Mouse (Mus musculus): Measurements from ENCODE around the gene Pacs2.
A peak's percentile ranks its signal among the peaks of the same experiment; 100 is the strongest.

Gene Pacs2

DNA sequence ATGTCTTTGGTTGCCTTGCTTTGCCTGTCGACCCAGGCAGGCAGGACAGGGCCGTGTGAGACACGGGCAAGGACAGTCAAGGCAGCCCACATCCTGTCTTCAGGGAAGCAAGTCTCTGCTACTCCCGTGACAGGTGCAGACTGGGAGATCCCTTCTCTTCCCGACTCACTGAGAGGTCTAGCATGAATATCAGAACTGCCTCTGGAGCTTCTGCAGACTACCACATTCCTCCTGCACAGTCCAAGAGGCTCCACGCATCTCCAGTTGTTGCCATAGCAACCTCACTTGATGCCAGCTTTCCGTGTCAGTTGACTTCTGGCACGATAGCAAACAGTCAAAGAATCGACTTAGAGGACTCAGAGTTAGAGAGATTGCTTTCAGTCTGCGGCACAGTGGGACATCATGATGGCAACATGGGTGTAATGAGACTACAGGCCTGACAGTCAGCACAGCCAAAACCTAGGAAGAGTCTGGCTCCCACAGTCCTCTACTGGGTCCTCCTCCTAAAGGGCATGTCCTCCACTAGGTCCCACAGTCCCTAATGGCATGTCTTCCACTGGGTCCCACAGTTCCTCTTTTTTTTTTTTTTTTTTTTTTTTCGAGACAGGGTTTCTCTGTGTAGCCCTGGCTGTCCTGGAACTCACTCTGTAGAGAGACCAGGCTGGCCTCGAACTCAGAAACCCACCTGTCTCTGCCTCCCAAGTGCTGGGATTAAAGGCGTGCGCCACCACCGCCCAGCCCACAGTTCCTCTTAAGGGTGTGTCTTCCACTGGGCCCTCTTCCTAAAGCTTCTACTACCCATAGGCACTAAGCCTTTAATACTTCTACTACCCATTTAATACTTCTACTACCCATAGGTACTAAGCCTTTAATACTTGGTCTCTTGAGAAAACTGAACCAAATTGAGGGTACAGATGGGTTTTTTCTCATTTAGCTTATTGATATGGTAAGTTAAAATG lies 27.5 kb downstream of the Pacs2 start:
- DNase-seq (ENCODE audit: low spot score in 2 of 2): no peak

- DNase-seq (ENCODE audit: low spot score in 2 of 2): no peak
Measured at GRCm38 (mm10) chr12:113042543-113042942, 28.2 kb downstream of the Pacs2 start.

GRCm38 (mm10) chr12:113044916-113045677 lies 30.8 kb downstream of the Pacs2 start:
- DNase-seq (ENCODE audit: low spot score in 2 of 2): no peak

DNA sequence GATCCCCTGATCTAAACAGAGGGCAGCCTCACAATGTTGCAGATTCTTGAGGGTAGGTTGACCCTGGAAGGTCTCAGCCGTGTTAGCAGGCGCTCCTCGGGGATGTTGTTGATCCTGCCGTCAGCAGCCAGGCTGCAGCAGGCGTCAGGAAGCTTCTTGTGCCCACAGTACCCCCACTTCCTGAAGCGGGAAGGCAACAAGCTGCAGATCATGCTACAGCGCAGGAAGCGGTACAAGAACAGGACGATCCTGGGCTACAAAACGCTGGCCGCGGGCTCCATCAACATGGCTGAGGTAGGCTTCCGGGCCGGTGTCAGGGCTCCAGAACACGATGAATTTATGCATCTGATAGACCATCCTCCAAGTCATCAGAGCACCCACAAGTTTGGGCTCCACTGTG lies 32.6 kb downstream of the Pacs2 start:
- DNase-seq (ENCODE audit: low spot score in 2 of 2): no peak

DNA sequence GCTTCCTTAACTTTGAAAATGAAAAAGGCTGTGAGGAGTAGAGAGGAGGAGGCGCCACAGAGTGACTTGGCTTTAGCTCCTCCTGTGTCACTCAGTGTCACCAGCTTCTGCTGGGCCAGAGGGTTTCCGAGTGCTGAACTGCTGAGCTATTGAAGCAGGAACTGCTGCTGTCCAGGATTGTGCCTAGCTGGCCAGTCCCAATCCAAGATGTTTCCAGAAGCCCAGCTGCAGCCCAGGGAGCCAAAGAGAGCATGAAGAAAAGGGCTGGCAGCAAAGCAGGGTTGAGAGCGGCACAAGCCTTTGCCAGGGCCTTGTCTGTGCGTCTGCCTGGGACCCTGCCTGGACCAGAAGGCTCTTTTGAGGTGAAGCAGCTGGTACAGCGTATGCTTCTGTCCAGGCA lies 33.8 kb downstream of the Pacs2 start:
- no peak for DNase-seq (ENCODE audit: low spot score in 2 of 2)

- DNase-seq (ENCODE audit: low spot score in 2 of 2): no peak
Measured at GRCm38 (mm10) chr12:113049836-113050235, 35.5 kb downstream of the Pacs2 start.

DNA sequence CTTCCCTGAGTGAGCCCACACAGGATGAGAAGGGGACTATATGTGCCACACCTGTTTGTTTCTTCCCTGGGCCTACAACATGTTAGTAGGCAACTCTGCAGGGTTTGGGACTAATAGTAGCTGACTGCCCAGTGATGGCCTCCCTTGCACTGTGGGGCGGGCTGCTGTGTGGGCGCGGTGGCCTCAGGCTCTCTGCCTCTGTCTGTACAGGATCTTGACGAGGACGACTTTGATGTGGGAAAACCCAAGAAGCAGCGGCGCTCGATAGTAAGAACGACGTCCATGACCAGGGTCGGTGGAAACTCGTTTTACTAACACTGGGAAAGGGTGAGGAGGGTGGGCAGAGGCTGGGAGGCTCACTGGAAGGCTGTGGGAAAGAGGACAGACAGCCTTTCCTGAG lies 36.4 kb downstream of the Pacs2 start:
- no peak for DNase-seq (ENCODE audit: low spot score in 2 of 2)

DNA sequence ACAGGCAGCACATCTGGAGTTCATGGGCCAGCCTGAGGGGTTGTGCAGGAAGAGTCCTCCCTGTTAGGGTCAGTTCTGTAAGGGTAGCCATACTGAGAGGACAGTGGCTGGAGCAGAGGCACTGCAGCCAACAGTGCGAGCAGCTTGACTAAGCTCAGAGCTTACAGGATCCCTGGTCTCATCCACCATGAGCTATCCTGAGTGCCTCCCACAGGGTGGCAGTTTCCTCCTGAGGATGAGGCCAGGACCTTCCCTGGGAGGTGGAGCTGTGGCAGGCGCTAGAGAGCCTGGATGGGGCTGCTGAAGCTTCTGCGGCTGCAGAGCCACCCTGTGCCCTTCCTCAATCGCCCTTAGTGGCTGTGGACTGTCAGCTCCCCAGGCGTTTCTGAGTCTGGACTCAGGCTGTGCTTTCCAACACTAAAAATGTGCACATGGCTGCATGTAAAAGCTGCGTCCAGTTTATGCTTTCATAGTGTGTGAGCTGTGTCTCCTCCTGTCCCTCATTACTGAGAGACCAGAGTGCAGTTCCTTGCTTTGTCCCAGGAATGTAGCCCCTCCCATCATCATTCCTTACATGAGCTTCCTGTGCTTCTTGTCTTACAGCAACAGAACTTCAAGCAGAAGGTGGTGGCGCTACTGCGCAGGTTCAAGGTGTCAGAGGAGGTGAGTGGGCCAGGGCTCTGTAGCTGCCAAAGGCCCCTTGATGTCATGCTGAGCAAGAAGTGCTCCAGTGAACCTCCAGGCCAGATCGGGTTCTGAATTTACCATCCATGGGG lies 37.5 kb downstream of the Pacs2 start:
- no peak for DNase-seq (ENCODE audit: low spot score in 2 of 2)

DNA sequence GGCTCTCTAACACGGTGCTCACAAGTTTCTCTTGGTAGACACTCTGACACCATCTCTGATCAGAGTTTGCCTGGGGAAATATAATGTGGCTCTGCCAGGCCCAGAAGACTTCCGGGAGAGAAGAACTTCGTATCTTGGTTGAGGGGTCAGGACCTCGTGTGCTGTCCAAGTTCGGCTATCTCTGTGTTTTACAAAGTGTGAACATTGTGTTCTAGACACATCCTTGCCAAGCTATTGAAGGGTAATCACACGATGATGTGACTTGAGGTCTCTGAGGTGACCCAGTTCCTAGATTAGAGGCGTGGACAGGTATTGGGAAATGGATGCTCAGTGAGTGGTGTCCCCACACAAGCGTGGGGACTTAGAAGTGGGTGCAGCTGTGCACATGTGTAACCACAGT lies 41.8 kb downstream of the Pacs2 start:
- DNase-seq (ENCODE audit: low spot score in 2 of 2): no peak

DNA sequence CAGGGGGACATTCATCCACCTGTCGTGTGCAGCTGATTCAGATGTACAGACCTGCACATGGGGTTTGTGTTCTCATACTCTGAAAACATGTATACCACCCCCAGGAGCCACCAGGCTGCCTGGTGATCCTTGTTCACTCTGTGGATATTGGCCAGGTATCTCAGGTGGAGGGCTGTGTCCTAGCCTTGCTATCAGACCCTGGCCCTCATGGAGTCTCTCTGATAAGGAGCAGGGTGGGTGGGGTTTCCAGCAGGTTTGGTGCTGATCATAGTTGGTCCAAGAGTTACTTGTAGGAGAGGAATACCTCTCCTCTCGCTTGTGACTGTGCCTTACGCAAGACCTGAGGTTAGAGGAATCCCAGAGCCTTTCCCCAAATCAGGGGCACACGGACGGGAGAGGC lies 45.9 kb downstream of the Pacs2 start:
- DNase-seq (ENCODE audit: low spot score in 2 of 2): no peak

DNA sequence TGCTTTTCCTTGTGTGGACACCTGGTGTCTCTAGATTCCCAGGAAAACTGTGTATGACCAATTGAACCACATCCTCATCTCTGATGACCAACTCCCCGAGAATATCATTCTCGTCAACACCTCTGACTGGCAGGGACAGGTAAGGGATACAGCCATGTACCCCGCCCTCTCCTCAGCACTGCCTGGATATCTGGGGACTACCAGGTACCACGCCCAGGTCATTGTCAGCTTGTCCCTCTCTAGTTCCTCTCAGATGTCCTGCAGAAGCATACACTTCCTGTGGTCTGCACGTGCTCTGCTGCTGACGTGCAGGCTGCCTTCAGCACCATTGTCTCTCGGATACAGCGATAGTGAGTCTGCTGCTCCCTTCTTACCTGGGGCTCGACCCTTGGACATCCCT lies 47.3 kb downstream of the Pacs2 start:
- no peak for DNase-seq (ENCODE audit: low spot score in 2 of 2)

DNA sequence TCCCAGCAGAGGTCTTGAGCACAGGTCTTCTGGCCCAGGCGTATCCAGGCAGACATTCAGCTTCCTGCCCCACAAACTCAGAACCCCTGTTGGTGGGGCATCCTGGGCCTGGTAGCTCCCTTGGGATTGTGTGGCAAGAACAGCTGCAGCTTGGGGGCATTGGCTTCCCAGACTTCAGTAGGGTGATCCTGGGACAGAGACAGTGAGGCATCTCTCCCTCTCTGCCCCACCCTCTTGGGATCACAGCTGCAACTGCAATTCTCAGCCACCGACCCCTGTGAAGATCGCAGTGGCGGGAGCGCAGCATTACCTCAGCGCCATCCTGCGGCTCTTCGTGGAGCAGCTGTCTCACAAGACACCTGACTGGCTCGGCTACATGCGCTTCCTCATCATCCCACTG lies 47.9 kb downstream of the Pacs2 start:
- DNase-seq (ENCODE audit: low spot score in 2 of 2): no peak

DNA sequence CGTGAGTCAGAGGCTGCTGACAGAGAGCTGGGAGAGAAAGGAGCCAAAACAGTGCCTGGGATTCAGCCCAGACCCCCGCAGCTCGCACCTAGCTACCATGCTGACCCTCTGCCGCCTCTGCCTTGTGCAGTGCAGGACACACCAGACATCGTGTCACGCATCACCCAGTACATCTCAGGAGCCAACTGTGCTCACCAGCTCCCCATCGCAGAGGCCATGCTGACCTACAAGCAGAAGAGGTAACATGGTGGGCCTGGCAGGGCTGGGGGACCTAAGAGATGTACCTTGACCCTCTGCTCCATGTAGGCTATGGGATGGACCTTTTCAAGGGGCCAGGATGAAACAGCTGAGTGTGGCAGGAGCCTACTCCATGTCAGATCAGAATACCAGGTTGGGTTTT lies 49.4 kb downstream of the Pacs2 start:
- no peak for DNase-seq (ENCODE audit: low spot score in 2 of 2)

DNA sequence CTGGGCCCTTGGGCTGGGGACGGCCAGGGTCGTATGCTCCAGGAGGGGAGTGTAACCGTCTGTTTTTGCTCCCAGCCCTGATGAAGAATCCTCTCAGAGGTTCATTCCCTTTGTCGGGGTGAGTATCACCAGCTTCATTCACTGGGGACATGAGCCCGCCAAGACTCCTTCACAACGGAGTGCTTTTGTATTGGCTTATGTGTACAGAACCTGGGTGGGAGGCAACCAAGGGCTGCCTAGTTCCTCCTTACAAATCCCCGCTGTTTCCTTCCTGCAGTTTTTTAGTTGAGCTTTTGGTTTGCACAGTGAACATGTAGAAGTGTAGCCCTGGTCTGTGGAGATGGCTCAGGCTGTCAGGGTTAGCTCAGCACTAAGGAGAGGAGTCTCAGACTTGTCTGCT lies 53.7 kb downstream of the Pacs2 start:
- DNase-seq (ENCODE audit: low spot score in 2 of 2): no peak

DNA sequence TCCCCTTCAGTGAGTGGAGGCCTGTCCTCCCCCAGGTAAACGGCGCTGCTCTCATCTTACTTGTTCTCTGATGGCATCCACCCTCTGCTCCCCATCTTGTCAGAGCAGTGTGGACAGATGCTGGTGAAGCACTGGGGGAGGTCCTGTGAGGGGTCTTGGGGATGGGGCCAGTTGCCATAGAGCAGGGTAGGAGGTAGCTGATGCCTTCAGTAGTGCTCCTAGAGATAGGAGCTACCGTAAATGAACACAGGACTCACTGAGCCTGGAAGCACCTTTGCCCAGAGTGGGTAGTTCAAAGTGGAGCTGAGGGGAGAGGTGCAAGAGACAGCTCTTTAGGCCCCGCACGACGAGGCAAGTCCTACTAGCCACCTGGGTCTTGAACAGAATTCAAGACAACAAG lies 55.1 kb downstream of the Pacs2 start:
- DNase-seq (ENCODE audit: low spot score in 2 of 2): no peak

DNA sequence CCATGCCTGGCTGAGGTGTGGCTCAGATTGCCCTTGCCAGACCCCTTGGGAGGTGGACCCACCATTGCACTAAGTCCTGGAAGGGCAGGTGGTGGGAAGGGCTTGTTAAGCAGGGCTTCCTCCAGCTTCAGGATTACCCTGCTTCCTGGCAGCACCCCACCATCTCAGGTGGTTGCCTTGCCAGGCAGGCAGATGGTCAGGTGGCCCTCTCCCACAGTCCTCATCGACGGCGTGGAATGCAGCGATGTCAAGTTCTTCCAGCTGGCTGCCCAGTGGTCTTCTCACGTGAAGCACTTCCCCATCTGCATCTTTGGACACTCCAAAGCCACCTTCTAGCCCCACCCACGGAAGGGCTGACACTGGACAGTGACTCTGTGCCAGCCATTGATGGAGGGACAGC lies 57.0 kb downstream of the Pacs2 start:
- no peak for DNase-seq (ENCODE audit: low spot score in 2 of 2)

GRCm38 (mm10) chr12:113071827-113072226 lies 57.5 kb downstream of the Pacs2 start:
- no peak for DNase-seq (ENCODE audit: low spot score in 2 of 2)

DNA sequence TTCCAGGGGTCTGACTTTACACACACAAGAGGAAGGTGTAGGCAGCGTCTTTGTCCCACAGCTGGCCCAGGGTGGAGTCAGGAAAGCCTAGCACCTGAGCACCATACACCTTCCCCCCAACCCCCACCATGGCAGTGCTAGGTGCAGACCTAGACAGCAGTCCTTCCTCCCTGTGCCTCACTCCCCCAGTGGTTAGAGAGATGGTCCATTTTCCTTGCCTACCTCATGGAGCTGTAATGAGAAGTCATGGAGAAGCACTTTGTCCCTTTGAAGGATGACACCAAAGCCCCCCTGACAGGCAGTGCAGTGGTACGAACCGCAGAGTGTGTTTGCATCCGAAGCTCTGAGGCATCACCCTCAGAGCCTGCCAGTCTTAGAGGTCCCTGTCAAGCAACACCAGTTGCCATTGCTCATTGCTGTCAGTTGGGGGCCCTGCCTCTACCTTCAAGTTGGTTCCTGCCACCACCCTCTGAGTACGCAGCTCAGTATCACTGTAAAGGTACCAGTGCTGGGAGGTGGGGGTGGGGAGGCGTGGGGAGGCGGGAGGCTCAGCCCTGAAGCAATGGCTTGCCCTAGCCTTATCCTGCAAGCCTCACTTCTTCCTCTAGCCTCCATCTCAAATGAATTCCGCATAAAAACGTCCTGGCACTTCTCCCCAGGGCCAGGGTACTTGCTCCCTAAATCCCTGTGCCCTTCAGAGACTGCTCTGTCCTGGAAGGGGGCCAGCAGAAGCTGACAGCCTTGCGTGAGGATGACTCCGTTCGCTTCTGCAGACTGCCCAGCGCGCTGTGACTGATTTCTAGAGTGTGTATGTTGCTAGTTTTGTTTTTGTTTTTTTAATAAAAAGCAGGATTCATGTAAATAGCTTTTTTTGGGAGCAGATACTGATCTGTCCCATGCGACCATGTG lies 59.4 kb downstream of the Pacs2 start:
- no peak for DNase-seq (ENCODE audit: low spot score in 2 of 2)

GRCm38 (mm10) chr12:113074329-113075062 lies 60.2 kb downstream of the Pacs2 start, which contains the start of gene Tex22:
TSS of gene Tex22 (plus strand) at chr12:113074502.
- DNase-seq (ENCODE audit: low spot score in 2 of 2): peak; percentile 83 to 86

- peak; percentile 83 to 89 for DNase-seq (ENCODE audit: low spot score in 2 of 2)
Measured at GRCm38 (mm10) chr12:113075063-113075454, 60.8 kb downstream of the Pacs2 start.

All from urinary bladder, postnatal 4 days (tissue).